Mouse (Mus musculus) frontal cortex, postnatal 10 days (tissue): Measurements from ENCODE around the gene Slit3.

Source experiments
- DNase-seq, 2 experiments: peaks; one replicate each; pipeline ENCODE4 v3.0.0; 2022; ENCODE audit warnings: low spot score in 2 of 2, mixed read lengths in 1 of 2

The Slit3 gene

GRCm38 (mm10) chr11:35274036-35274435, 153.0 kb downstream of the Slit3 start:
- DNase-seq, result no peak

DNA sequence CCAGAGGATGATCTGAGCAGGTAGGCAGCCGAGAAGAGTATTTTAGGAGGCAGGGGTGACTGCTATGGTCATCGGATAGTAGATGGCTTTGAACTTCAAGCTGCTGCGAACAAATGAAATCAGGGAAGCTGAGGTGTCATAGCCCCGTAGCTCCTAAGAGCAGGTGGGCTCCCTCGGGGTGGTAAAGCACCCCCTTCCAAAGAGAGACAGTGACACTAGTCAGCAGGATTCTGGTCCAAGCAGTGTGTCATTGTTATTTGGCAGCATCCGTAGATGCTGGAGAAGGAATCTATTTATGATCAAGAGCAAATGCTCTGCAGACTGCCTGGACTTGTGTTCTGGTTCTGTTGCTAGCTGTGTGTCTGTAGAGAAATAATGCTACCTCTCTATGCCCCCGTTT, 154.3 kb downstream of the Slit3 start:
- DNase-seq, result no peak

- DNase-seq, result no peak
These were observed 155.0 kb downstream of the Slit3 start for GRCm38 (mm10) chr11:35276001-35276400.

DNA sequence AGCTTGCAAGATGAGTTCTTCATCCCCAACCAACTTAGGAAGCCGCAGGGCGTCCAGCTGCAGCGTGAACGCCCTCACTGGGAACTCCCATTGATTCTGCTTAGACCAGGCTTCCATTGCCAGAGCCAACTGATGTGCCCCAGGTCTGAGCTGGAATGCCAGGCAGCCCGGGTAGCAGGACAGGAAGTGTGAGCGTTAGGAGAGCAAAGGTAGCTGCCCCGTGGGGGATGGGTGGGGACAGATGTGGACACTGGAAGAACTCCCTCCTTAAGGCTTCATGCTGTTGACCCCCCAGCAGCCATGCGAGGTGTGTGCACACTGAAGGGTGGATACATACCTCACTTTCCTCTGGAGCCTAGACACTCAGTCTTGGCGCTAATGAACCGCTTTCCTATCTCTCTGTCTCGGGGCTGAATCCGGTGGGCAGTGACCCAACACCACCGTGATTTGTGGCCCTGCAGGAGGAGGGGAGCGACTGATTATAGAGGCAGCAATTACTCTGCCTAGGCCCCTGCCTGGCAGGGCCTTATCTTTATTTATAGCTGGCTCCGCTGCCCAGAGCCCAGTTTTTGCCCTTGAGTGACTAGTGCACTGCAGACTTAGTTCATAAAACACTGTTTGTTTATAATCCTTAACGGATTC, 157.2 kb downstream of the Slit3 start:
- no peak for DNase-seq

- no peak for DNase-seq
These were observed 159.8 kb downstream of the Slit3 start for GRCm38 (mm10) chr11:35280826-35281225.

- no peak for DNase-seq
These were observed 161.1 kb downstream of the Slit3 start for GRCm38 (mm10) chr11:35282001-35282632.

- DNase-seq, result peak; percentile 37 to 64
These were observed 162.0 kb downstream of the Slit3 start for GRCm38 (mm10) chr11:35282825-35283571.

- DNase-seq, result no peak
These were observed 162.7 kb downstream of the Slit3 start for GRCm38 (mm10) chr11:35283767-35284166.

GRCm38 (mm10) chr11:35286578-35287390, 165.8 kb downstream of the Slit3 start:
- no peak for DNase-seq

DNA sequence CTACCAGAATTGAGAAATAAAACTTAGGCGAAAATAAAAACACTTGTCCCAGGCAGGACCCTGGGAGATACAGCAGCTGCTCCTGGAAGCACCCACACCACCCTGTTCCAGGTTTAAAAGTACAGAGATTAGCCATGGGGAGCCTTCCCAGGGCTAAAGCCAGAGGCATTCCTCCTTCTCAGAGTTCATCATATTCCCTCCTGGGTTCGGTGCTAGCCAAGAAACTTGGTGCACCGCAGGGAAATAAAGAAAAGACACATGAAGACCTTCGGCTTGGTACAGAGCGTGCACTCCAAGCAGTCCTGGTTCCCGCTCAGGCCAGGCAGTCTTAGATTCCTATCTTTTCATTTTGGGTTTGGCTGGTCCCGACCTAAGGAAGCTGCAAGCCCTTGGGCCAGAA, 167.0 kb downstream of the Slit3 start:
- DNase-seq, result no peak

DNA sequence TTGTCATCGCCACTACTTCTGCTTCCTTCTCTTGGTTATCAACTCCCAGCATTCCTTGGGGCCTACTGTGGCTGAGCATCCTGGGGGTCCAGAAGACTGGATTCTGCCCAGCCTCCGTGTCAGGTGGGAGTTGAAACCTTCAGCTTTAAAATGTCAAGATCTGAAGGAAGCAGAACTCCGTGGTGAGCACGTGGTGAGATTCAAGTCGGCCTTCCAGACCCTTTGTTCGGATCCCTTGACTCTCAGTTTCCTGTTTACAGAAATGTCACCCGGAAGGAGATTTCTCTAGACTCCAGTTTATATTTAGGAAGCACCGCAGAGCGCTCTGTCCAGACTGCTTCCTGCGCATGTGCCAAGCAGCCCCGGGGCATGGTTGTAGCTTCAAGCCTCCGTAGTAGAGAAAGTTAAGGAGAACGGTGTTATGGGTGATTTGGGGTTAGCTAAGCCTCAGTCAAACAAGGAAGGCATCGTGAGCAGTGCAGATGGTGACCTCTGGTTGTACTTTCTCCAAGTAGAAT, 167.8 kb downstream of the Slit3 start:
- no peak for DNase-seq

DNA sequence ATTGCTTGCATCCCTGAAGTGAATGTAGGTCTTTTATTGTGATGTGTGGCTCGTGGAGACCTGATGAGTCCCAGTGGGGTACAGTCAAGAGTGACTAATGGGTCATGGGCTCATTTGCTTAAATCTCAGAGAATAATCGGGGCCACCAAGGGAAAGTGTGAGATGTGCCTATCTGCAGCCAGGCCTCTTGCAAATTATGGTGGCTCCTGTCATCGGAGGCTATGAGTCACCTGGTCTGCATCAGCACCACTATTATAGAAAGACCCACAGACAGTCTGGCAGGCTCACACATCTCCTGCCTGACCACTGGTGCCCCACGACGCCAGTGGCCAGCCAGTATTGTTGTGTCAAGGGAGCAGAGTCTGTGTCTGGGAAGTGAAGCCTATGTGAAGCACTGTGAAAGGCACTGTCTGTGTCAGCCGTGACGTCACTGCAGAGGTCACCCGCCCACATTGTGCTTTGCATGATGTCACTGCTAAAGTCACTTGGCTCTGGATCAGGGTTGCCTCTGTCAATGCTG, 171.3 kb downstream of the Slit3 start:
- no peak for DNase-seq

GRCm38 (mm10) chr11:35293197-35293596, 172.2 kb downstream of the Slit3 start:
- DNase-seq, result no peak

DNA sequence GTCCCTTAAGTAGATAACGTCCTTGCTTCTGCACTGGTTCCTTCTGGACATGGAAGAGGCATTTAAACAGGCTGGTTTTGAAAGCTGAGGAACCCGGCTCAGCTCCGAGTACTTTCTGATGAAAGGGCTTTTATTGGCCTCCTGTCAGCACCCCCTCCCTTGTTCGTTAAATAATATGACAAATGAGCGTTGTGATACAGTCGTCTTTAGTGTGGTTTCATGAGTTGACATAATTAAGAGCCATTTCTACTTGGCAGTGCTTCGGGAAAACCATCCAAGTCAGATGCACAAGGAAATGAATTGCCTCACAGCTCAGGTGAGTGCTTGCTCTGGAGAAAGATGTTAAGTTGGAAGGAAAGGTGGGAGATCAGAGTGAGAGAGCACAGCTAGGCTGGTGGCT, 173.6 kb downstream of the Slit3 start:
- DNase-seq, result no peak

DNA sequence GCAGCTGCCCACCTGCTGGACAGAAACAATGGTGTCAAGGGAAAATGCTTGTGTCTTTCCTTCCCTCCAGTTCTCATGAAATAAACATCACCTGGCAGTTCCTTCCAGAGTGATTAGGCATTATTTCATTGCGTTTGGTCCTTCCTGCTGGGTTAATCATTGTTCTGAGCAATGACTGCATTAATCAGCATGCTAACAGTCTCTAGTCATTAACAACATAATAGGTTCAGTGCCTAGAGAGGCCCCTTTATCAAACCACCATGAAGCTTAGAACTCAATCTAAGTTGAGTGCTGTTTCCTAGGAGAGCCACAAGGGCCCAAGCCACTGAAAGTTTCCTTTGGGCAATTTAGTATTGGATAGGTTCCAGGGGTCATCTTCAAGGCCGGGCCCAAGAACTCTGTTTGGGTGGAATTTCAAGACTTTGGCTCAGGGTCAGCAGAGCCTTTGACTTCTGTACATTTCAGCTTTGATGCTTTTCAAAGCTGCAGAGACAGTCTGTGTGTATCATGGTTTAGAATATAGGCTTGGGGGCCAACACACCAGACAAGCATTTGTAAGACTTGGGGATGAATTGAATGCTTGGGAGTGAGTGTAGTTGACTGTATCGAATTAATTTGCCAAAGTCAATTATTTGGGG, 174.3 kb downstream of the Slit3 start:
- DNase-seq, result no peak

DNA sequence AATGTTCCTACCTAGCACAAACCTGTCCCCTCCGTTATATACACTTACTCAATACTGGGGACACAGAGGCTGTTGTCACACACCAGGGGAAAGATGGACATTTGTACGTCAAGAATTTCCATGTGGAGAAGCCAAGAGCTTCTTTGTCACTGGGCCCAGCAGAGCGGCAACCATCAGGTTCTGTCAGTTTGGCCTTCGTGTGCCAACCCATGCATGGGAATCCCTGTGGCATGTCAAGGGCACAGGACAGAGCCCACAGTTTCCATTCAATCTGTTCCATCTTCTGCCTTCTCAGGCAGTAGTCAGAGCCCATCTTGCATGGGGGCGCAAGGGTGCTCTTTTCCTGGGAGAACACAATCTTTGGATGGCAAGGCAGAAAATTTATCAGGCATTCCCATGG, 175.8 kb downstream of the Slit3 start:
- no peak for DNase-seq

- DNase-seq, result no peak
These were observed 176.3 kb downstream of the Slit3 start for GRCm38 (mm10) chr11:35297319-35297718.

- no peak for DNase-seq
These were observed 177.5 kb downstream of the Slit3 start for GRCm38 (mm10) chr11:35298526-35298925.

DNA sequence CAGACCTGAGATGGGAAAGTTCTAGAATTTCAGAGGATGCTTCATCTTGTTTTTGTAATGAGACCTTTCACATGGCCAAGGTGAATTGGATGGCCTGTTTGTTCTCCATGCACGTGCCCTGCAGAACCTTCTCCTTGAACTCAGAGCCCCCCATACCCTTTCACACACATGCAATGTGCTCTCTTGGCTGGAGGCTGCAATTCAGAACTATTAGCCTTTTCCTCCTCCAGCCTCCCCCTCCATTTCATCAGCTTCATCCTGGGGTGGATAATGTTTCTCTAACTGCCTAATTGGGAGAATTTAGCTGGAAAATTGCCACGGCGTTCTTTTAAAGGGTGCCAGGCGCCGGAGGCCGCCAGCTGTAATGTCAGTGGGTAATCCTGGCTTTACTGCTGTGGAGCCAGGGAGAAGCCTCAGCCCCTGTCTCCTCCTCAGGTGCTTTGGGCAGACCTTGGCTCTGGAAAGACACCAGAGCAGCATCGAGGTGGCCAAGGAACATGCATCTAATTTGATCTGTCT, 178.9 kb downstream of the Slit3 start:
- no peak for DNase-seq

- no peak for DNase-seq
These were observed 181.2 kb downstream of the Slit3 start for GRCm38 (mm10) chr11:35302272-35302671.
